Mouse (Mus musculus): ENCODE results near the gene Wwox.

DNA sequence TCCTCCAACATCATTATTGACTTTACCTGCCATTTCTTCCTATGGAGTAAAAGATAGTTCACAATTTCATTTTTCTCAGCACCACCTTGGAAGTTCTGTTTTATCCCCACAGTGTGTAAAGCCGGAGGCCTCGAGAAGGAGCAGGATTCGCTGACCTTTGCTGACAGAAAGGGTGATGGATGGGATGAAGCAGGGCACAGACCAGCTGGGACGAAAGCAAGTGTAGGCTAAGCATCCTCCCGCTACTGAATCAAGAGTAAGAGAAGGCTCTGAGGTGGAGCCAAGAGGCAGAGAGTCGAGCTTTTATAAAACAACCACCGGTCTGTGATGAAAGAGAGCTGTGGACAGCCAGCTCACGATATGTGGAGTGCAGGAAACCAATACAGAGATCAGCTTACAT is 850.8 kb downstream of the Wwox start:
- TF ChIP-seq GATA1 (IDR thresholded peaks at IDR 0.05; ENCODE audit: borderline replicate concordance, low read length), result no peak
- TF ChIP-seq FLI1 (IDR thresholded peaks at IDR 0.05; ENCODE audit: low read length), result no peak

Measured in megakaryocyte, embryonic 14.5 days (primary cell).